Mouse (Mus musculus) megakaryocyte, embryonic 14.5 days (primary cell): ENCODE results near the gene Gm20388. TPM values are rescaled to one million over a fixed set of nuclear protein-coding genes. Genes with fewer than 3 reads are reported as not detected.

Source experiments
- H3K27me3 ChIP-seq: replicated peaks from 2 replicates; pipeline ENCODE3; 2012; ENCODE audit warnings: inconsistent platforms
- H3K36me3 ChIP-seq: replicated peaks from 2 replicates; pipeline ENCODE3; 2012; ENCODE audit warnings: low read length, inconsistent platforms, mixed read lengths
- H3K4me1 ChIP-seq: 2 replicates; pipeline ENCODE4 v1.6.1; 2012; ENCODE audit warnings: inconsistent platforms
- H3K4me3 ChIP-seq: replicated peaks from 2 replicates; pipeline ENCODE3; 2012; ENCODE audit warnings: moderate library complexity, mild to moderate bottlenecking, inconsistent platforms
- H3K9me3 ChIP-seq: 2 replicates; pipeline ENCODE4 v1.6.1; 2012; ENCODE audit warnings: inconsistent platforms
- FLI1 ChIP-seq: IDR thresholded peaks from 2 replicates; pipeline ENCODE4 v1.6.1; 2012; ENCODE audit warnings: low read length, inconsistent platforms, mixed read lengths
- GATA1 ChIP-seq: IDR thresholded peaks from 3 replicates; pipeline ENCODE4 v1.6.1; 2012; ENCODE audit warnings: mixed read lengths, low read length, inconsistent platforms, borderline replicate concordance
- polyA plus RNA-seq: library from polyadenylated mRNA; stranded (reverse); fragments of >175 nt; gene quantifications from 2 replicates; pipeline ENCODE4 v1.2.3, GENCODE M21; 2012; ENCODE audit warnings: low replicate concordance; ENCODE audit not compliant: insufficient read depth

The Gm20388 gene
- polyA plus RNA-seq, 1 experiment, result 111 TPM

DNA sequence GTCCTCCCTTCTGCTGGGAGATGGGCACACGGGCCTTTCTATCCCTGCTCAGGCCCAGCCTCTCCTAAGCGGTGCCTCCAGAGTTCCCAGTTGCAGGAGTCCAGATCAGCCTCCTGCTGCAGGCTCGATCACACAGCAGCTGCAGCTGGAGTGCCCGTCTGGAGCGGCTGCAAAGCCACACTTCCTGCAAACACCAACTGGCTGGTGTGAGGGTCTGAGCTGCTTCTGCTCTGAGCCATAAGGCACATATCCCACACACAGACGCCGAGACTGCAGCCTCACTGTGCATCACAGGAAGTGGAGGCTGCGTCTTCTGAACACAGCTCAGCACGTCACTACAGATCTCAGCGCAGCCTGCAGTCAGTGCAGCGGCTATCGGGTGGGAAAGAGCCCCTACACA, 2756.2 kb downstream of the Gm20388 start:
- no peak for TF ChIP-seq FLI1
- no peak for TF ChIP-seq GATA1

DNA sequence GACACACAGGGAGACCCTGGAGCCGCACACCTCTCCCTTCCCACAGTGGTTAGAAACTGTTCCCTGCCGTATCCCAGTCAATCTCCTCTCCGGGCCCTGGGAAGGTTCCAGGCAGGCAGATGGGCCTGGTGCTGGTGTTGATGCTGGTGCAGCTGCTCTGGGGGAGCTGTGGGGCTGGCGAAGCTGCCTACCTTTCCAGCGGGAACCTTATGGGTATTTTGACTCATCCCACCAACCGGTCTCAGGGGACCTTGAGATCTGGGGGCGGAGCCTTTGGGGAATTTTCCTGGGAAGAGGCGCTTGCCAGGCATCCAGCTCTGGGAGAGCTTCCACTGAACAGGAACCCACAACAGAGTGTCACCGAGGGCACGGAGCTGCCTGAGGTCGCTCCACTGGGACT, 2757.2 kb downstream of the Gm20388 start:
- no peaks in the 10 kb centered on the region for H3K27me3 ChIP-seq
- TF ChIP-seq GATA1 (no peak), FLI1 (no peak)
- peaks cover 97% of the 10 kb centered on the region for H3K36me3 ChIP-seq
- peaks cover 100% of the 10 kb centered on the region for H3K4me1 ChIP-seq
- no peaks in the 10 kb centered on the region for H3K9me3 ChIP-seq
- H3K4me3 ChIP-seq, result peak overlapping the region; percentile 88

More for the DNA sequence above, 2756.2 kb downstream of the Gm20388 start:
- Histone ChIP-seq H3K4me3 (peak overlapping the region; percentile 88), H3K27me3 (no peaks in the 10 kb centered on the region), H3K4me1 (peaks cover 100% of the 10 kb centered on the region), H3K9me3 (no peaks in the 10 kb centered on the region), H3K36me3 (peaks cover 97% of the 10 kb centered on the region)

DNA sequence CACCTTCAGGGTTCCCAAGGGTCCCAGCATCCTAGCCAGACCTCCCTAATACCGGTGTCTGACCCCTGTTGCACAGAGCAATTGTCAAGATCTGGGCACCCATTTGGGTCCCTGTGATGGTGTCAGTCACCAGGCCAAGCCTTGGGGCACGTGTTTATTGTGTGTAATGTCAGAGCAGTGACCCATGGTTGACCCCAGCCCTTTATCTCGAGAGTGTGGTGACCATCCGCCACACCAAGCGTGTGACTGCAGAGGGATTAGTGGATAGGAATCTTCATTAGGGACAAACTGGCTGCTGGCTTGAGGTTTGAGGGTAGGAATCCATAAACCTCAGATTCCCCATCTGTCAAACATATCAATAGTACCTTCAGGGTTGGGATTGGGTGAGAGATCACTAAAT, 2758.7 kb downstream of the Gm20388 start:
- Histone ChIP-seq H3K27me3 (no peaks in the 10 kb centered on the region), H3K9me3 (no peaks in the 10 kb centered on the region), H3K4me1 (peaks cover 100% of the 10 kb centered on the region), H3K36me3 (peaks cover 97% of the 10 kb centered on the region), H3K4me3 (peak overlapping the region; percentile 14)
- no peak for TF ChIP-seq FLI1
- no peak for TF ChIP-seq GATA1

DNA sequence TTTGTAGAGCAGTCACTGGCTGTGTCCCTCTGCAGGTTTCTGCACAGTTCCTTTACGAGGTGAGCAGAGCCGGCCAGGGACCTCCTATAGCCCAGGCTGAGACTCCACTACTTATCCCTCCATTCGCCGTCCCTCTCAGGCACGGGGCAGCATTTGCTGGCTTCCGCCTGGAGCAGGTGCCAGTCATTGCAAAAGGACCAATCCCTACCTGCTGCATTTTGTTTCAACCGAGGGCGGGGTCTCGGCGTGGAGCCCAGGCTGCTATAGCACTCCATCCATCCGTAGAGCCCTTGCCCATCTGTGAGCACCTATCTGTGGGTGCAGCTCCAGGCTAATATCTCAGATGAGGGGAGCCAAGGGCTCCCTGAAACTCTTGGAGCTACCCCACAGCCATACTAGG, 2759.4 kb downstream of the Gm20388 start:
- H3K4me3 ChIP-seq, result no peak overlapping the region
- no peaks in the 10 kb centered on the region for H3K9me3 ChIP-seq
- no peaks in the 10 kb centered on the region for H3K27me3 ChIP-seq
- H3K36me3 ChIP-seq, result peaks cover 97% of the 10 kb centered on the region
- TF ChIP-seq FLI1 (no peak), GATA1 (no peak)
- H3K4me1 ChIP-seq, result peaks cover 100% of the 10 kb centered on the region

DNA sequence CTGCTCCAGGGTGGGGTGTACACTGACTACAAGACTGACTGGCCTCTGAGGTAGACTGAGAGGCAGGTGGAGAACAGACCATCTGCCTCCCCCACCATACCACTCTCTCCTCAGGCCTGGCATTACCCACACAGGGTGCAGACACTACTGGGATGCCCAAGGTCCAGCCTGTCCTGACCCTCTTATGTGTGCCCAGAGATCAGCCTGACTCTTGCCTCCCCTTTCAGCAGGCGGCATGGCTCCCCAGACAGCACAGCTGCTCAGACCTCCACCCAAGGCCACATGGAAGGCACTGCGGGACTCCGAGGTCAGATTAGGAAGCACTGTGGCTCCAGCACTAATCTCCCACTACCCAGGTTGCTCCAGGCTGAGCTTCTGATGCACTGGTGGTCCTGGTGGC, 2760.1 kb downstream of the Gm20388 start:
- H3K9me3 ChIP-seq, result no peaks in the 10 kb centered on the region
- H3K36me3 ChIP-seq, result peaks cover 97% of the 10 kb centered on the region
- peaks cover 100% of the 10 kb centered on the region for H3K4me1 ChIP-seq
- peak overlapping the region; percentile 56 for H3K4me3 ChIP-seq
- no peak for TF ChIP-seq FLI1
- no peak for TF ChIP-seq GATA1
- no peaks in the 10 kb centered on the region for H3K27me3 ChIP-seq

DNA sequence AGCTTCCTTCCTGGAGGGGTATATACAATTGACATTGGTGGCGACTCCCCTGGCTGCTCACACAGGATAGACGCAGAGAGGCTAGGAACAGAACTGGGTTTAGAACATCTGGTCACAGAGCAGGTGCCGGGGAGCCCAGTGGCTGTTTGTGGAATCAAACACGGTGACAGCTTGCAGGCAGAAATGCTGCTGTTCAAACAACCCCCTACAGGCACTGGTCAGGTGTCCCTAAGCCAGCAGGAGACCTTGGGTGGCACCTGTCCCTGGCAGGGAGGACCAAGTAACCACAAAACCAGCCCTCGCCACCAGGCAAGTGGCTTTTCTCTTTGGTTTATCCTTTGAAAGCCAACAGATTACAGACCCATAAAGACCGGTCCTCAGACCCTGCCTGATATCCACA, 2761.3 kb downstream of the Gm20388 start:
- H3K9me3 ChIP-seq, result no peaks in the 10 kb centered on the region
- peaks cover 100% of the 10 kb centered on the region for H3K4me1 ChIP-seq
- TF ChIP-seq FLI1 (no peak), GATA1 (no peak)
- H3K27me3 ChIP-seq, result no peaks in the 10 kb centered on the region
- peaks cover 99% of the 10 kb centered on the region for H3K36me3 ChIP-seq
- peak overlapping the region; percentile 47 for H3K4me3 ChIP-seq

DNA sequence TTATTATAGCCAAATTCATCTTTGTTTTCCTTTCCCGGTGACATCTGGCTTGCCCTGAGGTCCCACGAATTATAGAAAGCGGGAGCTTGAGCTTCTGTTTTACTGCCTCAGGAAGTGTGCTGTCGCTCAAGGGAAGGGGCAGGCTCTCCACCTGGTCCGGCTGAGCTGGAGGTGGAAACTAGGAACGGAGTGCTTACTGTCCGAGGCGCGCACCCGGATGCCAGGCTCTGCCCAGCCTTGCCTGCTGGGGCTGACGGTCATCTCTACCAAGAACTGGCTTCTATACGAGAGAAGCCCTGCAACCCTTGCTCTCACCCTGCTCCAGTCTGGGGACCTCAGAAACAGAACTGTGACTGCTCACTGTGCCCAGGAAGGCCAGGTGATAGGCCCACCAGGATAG, 2763.3 kb downstream of the Gm20388 start:
- Histone ChIP-seq H3K4me1 (peaks cover 100% of the 10 kb centered on the region), H3K9me3 (0 out of 2 replicates have a peak, but pooled peaks cover 2% of the 10 kb centered on the region), H3K36me3 (peaks cover 98% of the 10 kb centered on the region), H3K27me3 (no peaks in the 10 kb centered on the region), H3K4me3 (no peak overlapping the region)
- no peak for TF ChIP-seq FLI1
- no peak for TF ChIP-seq GATA1

DNA sequence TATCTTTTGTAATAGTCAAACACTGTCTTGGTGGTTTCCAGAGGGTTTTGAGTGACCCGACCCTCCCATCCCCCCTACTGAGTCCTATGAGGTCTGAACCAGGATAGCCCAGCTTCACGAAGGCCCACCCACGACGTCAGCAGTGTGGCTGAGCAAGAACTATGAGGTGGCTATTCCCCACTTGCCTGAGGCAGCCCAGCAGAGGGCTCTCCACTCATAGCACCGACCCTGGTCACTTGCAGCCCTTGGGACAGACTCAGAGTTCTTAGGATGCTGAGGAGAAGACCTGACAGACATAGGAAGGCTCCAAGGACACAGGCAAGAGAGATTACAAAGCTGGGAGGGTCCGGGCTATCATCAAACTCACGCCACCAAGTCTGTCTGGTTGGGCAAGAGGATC, 2764.4 kb downstream of the Gm20388 start:
- Histone ChIP-seq H3K9me3 (0 out of 2 replicates have a peak, but pooled peaks cover 2% of the 10 kb centered on the region), H3K4me3 (peak overlapping the region; percentile 28), H3K36me3 (peaks cover 98% of the 10 kb centered on the region), H3K27me3 (no peaks in the 10 kb centered on the region), H3K4me1 (peaks cover 100% of the 10 kb centered on the region)
- TF ChIP-seq FLI1 (no peak), GATA1 (no peak)

DNA sequence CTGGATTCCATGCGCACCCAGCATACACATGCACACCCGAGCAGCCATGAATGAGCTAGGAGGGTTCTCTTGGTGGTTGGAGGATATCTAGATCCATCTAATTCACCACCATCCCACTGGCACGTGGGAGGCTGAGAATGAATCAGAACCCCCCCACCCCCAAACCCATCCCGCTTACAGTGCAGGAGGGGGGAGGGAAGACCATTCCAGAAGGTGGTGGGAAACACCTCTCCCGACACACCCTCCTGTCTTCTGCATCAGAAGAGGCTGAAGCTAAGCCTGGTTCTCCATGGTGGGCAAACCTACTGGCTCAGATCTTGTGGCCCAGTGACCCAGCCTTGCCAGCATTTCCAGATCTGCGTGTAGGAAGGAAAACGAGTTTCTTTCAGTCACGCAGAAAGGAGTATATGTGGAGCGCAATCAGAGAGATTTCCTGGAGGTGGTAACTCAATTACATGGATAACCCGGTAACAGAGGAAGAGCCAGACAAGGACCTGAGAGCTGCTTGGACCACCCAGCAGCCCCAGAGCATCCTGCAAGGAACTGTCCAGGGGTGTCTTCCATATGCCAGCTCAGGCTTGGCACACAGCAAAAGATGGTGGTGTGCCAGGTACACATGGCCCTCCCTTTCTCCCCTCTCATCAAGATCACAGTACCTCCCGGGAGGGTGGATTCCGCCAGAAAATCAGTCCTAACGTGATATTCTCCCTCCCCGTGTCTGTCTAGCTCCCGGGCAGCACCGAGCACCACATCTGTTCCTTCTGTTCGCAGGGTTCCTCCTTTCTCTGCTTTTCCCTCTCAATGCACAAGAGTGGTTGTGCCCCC, 2765.2 kb downstream of the Gm20388 start:
- no peaks in the 10 kb centered on the region for H3K27me3 ChIP-seq
- H3K4me3 ChIP-seq, result peak overlapping the region; percentile 62
- H3K36me3 ChIP-seq, result peaks cover 98% of the 10 kb centered on the region
- 0 out of 2 replicates have a peak, but pooled peaks cover 2% of the 10 kb centered on the region for H3K9me3 ChIP-seq
- H3K4me1 ChIP-seq, result peaks cover 100% of the 10 kb centered on the region
- no peak for TF ChIP-seq FLI1
- TF ChIP-seq GATA1, result no peak
